Mouse (Mus musculus) right cerebral cortex, postnatal 4 days (tissue): ENCODE data around the gene Pds5a.
"Not testable (repeated sequence)": the region's sequence is repeated elsewhere in the genome, so short reads cannot be mapped to it uniquely, and the experiment has no call there.

Experiments used
- DNase-seq: peaks from one replicate; pipeline ENCODE4 v3.0.0-alpha.2; 2022

Pds5a gene

GRCm38 (mm10) chr5:65697836-65698758, at the start of gene Pds5a:
TSS of gene Pds5a (minus strand) at chr5:65698273.
- peak; percentile 84 for DNase-seq

DNA sequence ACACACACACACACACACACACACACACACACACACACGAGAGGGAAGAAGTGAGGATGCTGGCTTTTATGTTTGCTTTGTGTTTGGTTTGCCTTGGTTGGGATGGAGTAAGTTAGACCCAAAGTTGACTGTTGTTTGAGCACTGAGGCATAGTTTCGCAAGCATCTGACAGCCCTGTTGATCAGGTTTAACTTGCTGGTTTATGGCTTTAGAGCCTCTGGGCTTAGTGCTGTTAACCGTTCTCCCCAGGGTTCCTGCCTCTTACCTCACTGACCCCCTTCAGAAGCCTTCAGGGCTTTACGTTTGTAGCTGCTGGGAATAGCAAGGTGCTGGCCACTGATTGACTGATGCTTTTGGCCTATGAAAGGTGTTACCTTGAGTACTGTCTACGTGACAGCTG, 48.8 kb upstream of the Pds5a start:
- DNase-seq = no peak

GRCm38 (mm10) chr5:65739366-65739765, 41.3 kb upstream of the Pds5a start:
- no peak for DNase-seq

GRCm38 (mm10) chr5:65735601-65736000, 37.5 kb upstream of the Pds5a start:
- DNase-seq = no peak

DNA sequence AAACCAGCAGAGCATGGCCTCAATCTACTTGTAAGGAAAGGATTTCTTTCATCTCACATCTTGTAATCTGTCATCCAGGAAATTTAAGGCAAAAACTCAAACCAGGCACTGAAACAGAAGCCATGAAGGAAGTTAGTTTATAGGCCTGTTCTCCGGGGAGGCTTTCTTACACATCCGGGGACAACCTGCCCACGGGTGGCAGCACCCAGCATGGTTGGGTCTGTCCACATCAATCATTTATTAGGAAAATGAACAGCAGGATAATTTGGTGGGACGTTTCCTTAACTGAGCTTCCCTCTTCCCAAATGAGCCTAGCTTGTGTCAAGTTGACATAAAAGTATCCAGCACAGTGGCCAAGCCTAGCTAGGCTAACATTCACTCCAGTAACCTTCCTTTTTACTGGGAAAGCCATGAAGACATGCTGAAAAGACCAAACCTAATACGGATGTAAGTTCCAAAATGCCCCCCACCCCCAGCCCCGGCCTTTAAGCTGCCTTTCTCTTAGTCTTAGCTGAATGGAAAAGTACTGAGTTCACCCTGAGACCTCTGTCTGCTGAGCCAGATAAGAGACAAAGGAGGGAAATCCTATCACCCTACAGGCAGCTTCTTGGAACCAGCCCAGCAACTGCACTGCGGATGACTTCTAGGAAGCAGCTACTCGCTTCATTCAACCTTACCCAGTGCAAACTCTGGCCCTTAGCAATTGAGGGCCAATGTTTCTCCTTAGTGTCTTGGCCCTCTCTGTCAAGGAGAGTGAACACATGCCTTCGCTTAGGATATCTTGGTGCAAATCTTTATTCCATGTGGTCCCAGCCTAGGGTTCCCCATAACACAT, 33.3 kb upstream of the Pds5a start:
- no peak for DNase-seq

GRCm38 (mm10) chr5:65724311-65725054, 26.4 kb upstream of the Pds5a start:
- DNase-seq = peak; percentile 53

DNA sequence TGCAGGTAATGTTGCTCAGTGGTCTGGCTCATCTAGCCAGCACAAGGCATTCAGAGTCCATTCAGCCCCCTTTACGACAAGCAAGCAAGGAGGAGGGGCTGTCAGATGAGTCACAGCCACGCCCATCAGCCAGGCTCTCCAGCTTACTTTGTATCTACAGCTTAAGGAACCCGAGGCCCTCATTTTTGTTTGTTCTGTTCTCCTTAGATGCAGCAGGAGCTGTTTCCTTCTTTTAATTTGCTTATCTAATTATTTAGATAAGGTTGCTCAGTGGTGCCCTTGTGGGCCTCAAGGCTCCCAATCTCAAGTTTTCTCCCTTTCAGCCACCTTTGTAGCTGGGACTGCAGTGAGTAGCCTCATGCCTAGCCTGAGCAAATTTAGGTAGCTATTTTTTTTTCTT, 20.3 kb upstream of the Pds5a start:
- DNase-seq = no peak

- not testable (repeated sequence) for DNase-seq
These were observed 19.8 kb upstream of the Pds5a start for GRCm38 (mm10) chr5:65717903-65718211.

DNA sequence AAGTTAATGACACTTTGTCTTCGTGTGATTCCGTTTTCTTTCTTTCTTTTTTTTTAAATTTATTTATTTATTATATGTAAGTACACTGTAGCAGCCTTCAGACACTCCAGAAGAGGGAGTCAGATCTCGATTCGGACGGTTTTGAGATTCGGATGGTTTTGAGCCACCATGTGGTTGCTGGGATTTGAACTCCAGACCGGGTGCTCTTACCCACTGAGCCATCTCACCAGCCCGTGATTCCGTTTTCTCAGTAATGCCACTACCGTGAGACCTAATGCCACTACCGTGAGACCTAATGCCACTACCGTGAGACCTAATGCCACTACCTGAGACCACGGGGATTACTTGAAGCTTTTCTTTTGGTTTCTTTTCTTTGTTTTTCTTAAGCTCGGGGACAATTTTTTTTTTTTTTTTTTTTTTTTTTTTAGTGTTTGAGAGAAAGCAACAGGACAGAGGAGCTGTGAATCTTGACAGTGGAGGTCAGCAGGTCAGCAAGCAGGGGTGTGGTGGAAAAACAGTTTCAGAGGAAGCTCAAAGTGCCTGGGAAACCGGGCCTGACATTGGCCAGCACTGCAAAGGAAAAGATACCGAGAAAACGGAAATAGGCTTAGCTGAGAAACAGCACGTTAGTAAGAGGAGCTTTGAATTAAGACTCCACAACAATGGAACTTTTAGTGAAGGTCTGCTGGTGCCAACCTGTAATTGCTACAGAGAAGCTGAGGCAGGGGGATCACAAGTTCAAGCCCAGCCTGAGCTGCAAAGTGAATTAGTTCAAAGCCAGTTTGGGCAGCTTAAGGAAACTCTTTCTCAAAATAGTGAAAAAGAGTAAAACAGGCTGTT, 19.2 kb upstream of the Pds5a start:
- no peak for DNase-seq

GRCm38 (mm10) chr5:65715084-65715483, 17.0 kb upstream of the Pds5a start:
- DNase-seq = no peak

GRCm38 (mm10) chr5:65711463-65711862, 13.4 kb upstream of the Pds5a start:
- DNase-seq = no peak

- DNase-seq = no peak
These were observed 12.2 kb upstream of the Pds5a start for GRCm38 (mm10) chr5:65710267-65710666.

GRCm38 (mm10) chr5:65706979-65707378, 8.9 kb upstream of the Pds5a start:
- DNase-seq = no peak

DNA sequence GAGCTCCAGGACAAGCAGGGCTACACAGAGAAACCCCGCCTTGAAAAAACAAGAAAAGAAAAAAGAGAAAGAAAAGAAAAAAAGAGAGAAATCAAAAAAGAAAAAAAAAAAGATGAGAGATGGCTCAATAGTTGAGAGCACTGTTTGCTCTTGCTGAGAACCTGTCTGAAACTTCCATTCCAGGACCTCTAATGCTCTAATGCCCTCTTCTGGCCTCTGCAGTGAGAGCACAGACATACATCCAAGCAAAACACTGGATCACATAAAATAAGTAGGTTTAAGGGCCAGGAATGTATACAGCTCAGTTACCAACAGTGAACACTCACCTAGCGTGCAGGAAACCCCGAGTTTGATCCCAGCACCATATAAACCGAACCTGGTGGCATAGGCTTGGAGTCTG, 8.1 kb upstream of the Pds5a start:
- DNase-seq = no peak

GRCm38 (mm10) chr5:65704765-65705678, 6.9 kb upstream of the Pds5a start:
- no peak for DNase-seq

DNA sequence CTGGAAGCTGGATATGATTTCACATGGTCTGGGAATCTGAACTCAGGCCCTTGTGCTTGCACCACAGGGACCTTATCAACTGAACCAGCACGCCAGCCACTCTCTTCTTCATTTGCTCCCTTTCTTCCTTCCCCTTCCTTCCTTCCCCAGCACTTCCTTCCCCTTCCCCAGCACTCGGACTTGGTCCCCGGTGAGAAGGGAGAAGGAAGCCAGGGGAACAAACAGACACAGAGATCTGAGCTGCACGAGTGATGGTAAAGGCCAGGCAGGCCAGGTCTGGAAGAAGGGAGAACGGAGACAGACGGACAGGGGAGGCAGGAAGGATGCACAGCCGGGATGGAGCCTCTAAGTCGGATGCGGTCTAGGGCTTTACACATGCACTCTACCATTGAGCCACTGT, 5.2 kb upstream of the Pds5a start:
- DNase-seq = no peak

DNA sequence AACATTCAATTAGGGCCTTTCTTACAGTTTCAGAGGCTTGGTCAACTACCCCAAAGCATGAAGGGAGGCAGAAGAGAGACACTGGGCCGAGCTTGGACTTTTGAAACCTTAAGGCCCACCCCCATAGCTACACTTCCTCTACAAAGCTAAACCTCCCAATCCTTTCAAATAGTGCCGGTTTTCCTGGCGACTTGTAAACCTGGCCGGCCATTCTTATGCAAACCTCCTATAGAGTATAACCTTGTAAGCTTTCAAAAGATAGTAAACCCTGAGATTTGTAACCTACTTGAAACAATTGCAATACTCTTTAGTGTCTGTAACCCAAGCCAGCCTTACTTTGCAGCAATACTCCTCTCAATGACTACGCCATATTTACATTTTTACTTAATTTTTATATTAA, 2.0 kb upstream of the Pds5a start:
- DNase-seq = no peak

- DNase-seq = no peak
These were observed 1.1 kb upstream of the Pds5a start for GRCm38 (mm10) chr5:65699146-65699545.

DNA sequence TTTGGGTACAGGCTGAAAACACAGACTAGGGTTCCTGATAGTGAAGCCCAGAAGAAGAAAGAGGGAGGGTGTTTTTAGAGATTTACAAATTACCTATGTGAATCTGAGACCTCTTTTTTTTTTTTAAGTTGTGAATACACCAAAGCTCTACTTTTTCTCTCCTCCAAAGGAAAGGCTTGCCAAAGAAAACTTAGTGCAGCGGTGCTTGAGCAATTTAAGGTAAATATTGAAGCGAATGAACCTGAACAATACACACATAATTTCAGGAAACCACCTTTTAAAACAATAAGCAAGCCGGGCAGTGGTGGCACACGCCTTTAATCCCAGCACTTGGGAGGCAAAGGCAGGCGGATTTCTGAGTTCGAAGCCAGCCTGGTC, 675 bp upstream of the Pds5a start:
- no peak for DNase-seq

DNA sequence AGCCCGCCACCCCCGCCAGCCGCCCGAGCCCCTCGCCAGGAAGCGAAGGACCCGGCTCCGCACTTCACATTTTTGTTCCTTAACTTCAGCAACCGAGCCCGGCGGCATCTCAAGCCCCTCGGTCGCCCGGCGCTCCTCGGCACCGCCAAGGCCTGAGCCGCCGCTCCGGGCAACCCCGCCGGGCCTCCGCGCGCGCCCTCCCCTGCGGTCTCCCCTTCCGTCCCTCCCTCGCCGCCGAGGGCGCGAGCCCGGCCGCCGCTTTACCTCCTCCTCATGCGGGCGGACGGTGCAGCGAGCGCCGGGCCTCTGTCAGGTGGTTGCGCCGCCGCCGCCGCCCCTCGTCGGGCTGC, 612 bp downstream of the Pds5a start:
- no peak for DNase-seq

DNA sequence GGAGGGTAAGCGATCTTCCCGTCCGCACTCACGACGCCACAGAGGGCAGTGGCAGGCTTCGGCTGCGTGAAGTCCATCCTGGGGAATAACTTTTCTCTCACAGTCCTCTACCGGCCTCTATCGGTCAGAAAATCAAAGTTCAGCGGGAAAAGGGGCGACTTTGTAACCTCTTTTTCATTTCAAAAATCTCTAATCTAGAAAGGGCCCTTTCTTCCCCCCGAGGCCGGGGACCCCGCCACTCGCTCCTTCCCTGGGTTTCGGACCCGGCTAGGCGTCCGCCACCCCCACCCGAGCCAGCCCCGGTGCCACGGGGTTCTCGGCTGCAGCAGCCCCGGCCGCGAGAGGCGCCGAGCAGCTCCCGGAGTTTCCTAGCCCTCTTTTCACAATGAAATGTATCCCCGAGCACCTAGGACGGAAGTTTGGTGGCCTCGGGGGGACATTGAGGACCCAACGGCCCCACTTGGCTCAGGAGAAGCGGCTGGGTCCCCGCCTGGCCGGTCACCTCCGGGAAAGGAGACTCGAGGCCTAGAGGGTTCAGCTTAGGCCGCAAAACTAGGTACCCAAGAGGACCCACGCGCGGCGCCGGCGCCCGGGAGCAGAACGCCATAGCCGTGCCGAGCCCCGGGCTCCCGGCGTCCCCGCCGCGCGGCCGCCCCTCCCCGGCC, 1.1 kb downstream of the Pds5a start:
- peak; percentile 42 for DNase-seq
